Mouse (Mus musculus) heart, embryonic 15.5 days (tissue): ENCODE measurements around the gene Smdt1. TPM values are rescaled to one million over a fixed set of nuclear protein-coding genes. Genes with fewer than 3 reads are reported as not detected.

ENCODE experiments used
- ATAC-seq: fragments of 200-750 bp; cut with Nextera tagmentation; replicated peaks from 2 replicates; pipeline ENCODE4 v1.8.0; 2017; ENCODE audit warnings: low read depth, moderate TSS enrichment; ENCODE audit not compliant: insufficient number of reproducible peaks, insufficient read depth, low FRiP score
- H3K27ac ChIP-seq: fragments of 300-500 bp; sonication (generic); 2 replicates; pipeline ENCODE4 v1.5.1; 2015; ENCODE audit warnings: mild to moderate bottlenecking, inconsistent platforms
- H3K27me3 ChIP-seq: fragments of 300-500 bp; sonication (generic); 2 replicates; pipeline ENCODE4 v1.6.1; 2015; ENCODE audit warnings: inconsistent platforms
- H3K36me3 ChIP-seq: fragments of 300-500 bp; sonication (generic); 2 replicates; pipeline ENCODE4 v1.6.1; 2015; ENCODE audit warnings: mild to moderate bottlenecking, inconsistent platforms
- H3K4me1 ChIP-seq: fragments of 300-500 bp; sonication (generic); replicated peaks from 2 replicates; pipeline ENCODE4 v1.6.1; 2015; ENCODE audit warnings: inconsistent platforms
- H3K4me2 ChIP-seq: fragments of 300-500 bp; sonication (generic); 2 replicates; pipeline ENCODE4 v1.6.1; 2015; ENCODE audit warnings: inconsistent platforms, mild to moderate bottlenecking, moderate library complexity
- H3K4me3 ChIP-seq: fragments of 300-500 bp; sonication (generic); 2 replicates; pipeline ENCODE4 v1.5.1; 2015; ENCODE audit warnings: mild to moderate bottlenecking, inconsistent platforms
- H3K9ac ChIP-seq: fragments of 300-500 bp; sonication (generic); 2 replicates; pipeline ENCODE4 v1.6.1; 2015; ENCODE audit warnings: mild to moderate bottlenecking, inconsistent platforms
- H3K9me3 ChIP-seq: fragments of 300-500 bp; sonication (generic); replicated peaks from 2 replicates; pipeline ENCODE4 v1.6.1; 2016; ENCODE audit warnings: inconsistent platforms
- WGBS: fragments of 180-500 bp; shearing (Covaris S2); methylation state at CpG from one replicate; pipeline ENCODE4 v1.1.7; 2015; ENCODE audit warnings: mixed read lengths; 5-methylcytosine and 5-hydroxymethylcytosine counted together
- polyA plus RNA-seq: library from polyadenylated mRNA; unstranded; fragments of >200 nt; fragmentation: Nextera tagmentation; extraction: Ambion mirVana; gene quantifications from 2 replicates; pipeline ENCODE4 v1.2.1, GENCODE M21; 2015

The Smdt1 gene
- polyA plus RNA-seq, 1 experiment from 2014 or later, result 337 TPM

DNA sequence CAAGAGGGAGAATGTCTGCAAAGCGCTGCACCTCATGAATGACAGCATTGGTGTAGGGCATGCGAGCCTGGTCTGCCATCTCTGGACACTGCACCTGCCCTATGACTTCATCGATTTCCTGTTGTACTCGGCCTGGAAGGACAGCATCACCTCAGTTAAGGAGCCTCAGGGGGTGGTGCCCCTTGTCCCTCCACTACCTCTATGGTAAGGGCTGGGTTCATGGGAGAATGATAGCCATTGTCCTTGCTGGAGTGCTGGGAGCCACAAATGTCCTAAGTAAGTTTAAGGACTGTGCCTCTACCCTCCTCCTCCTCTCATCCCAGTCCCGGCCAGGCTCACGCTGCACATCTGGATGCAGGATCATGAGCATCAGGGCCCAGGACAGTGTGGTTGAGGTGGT is 33.7 kb downstream of the Smdt1 start:
- 85% methylated on average over 6 of the region's 6 CpGs for WGBS

DNA sequence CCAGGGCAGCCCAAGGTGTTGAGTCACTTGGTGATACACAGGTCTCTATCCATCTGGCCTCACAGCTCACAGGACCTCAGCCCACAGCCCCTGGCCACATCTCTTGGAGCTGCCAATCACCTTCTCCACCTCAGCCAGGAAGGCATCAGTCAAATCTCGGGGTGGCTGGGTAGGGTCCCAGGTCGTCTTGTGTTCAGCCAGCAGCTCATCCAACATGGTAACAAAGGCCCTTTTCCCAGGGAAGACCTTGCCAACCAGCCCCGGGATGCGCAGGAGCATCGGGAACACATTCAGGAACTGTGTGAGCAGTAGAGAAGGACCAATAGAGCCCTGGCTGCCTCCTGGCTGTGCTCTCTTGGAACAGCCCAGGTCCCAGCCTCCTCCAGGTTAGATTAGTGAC is 34.2 kb downstream of the Smdt1 start:
- no peaks in the 10 kb centered on the region for H3K27me3 ChIP-seq
- H3K36me3 ChIP-seq, result peaks cover 3% of the 10 kb centered on the region; the same call in 1 of the 2 replicates
- no peaks in the 10 kb centered on the region for H3K9me3 ChIP-seq
- no peak overlapping the region for H3K4me3 ChIP-seq
- H3K4me1 ChIP-seq, result peaks cover 23% of the 10 kb centered on the region
- H3K9ac ChIP-seq, result no peak overlapping the region
- H3K4me2 ChIP-seq, result no peak overlapping the region
- no peak for ATAC-seq
- WGBS, result 83% methylated on average over 5 of the region's 5 CpGs
- H3K27ac ChIP-seq, result no peak overlapping the region

More for the DNA sequence above, 33.7 kb downstream of the Smdt1 start:
- no peak for ATAC-seq
- Histone ChIP-seq H3K4me1 (peaks cover 17% of the 10 kb centered on the region), H3K27ac (no peak overlapping the region), H3K4me2 (no peak overlapping the region), H3K36me3 (peaks cover 3% of the 10 kb centered on the region; the same call in 1 of the 2 replicates), H3K4me3 (no peak overlapping the region), H3K27me3 (no peaks in the 10 kb centered on the region), H3K9me3 (no peaks in the 10 kb centered on the region), H3K9ac (no peak overlapping the region)

DNA sequence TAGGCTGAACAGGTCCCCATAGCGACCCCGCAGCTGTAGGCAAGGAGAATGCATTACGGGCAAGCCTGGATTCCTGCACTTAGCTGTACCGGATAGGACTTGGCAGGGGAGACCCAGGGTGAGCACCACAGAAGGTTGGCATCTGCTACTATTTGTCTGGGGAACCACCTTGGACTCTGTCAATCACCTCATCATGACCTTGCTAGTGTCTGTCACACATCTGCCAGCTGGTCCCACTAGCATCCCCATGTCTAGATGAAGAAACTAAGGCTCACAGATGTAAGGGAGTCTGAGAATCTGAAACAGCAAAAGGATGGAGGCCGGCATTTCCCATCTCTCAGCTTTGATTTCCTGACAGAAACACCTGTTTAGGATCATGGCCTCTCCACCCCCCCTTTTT is 35.7 kb downstream of the Smdt1 start:
- Histone ChIP-seq H3K4me3 (no peak overlapping the region), H3K36me3 (no peaks in the 10 kb centered on the region), H3K4me2 (no peak overlapping the region), H3K27me3 (no peaks in the 10 kb centered on the region), H3K9ac (no peak overlapping the region), H3K9me3 (no peaks in the 10 kb centered on the region), H3K4me1 (peaks cover 31% of the 10 kb centered on the region), H3K27ac (no peak overlapping the region)
- 81% methylated on average over 5 of the region's 5 CpGs for WGBS
- ATAC-seq, result no peak

DNA sequence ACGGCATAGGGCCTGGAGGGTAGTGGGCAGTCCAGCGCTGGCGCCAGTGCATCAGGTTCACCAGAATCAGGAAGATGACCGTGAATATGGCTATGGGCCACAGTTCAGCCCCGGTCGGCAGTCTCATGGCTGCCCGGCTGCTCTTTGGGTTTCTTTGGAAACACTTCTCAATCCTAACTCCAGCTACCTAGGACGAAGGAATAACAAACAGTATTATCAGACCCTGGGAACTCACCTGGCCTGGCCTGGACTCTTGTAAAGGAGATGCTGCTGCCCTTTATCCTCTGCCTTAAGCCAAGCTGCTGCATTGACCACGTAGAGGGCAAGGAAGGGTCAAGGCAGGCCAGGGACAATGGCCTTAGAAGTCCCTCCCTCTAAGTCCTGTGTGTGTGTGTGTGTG is 37.1 kb downstream of the Smdt1 start:
- 89% methylated on average over 9 of the region's 9 CpGs for WGBS
- Histone ChIP-seq H3K9ac (no peak overlapping the region), H3K4me2 (no peak overlapping the region), H3K4me1 (peaks cover 38% of the 10 kb centered on the region), H3K36me3 (no peaks in the 10 kb centered on the region), H3K27me3 (no peaks in the 10 kb centered on the region), H3K4me3 (no peak overlapping the region), H3K9me3 (no peaks in the 10 kb centered on the region), H3K27ac (peak overlapping the region; percentile 65)
- no peak for ATAC-seq

DNA sequence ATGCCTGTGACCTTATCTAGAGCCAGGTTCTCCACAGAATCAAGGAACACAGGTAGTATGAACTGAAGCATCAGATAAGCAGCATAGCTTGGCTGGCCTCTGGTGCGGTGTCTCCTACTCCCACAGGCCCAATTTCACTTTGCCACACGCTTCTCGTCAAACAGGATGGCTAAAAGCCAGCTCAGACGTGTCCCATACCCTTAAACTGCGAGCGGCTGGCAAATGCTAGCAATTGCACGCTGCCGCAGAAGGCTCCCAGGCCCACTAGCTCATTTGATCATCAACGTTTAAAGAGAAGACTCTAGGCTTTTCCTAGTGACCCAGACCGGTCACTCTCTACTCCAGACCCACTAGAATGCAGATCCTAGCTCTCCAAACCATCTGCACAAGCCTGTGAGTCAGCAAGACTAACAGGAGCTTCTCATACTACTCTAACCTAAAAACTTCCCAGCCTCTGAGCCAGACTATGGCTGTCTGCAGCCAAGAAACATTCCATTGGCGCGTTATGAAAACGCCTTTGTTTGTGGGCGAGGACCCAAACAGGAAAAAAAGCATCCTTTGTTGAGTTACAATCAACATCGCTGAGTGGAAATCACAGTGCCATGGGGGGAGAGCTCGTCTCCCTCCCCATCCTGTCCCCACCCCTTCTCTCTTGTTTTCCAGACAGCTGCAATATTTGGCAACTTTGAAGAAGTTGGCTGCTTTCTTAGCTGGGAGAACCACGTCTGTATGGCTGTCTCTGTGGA is 37.8 kb downstream of the Smdt1 start:
- Histone ChIP-seq H3K27ac (peak overlapping the region; percentile 65), H3K4me1 (peaks cover 41% of the 10 kb centered on the region), H3K4me2 (no peak overlapping the region), H3K9me3 (no peaks in the 10 kb centered on the region), H3K36me3 (no peaks in the 10 kb centered on the region), H3K9ac (no peak overlapping the region), H3K27me3 (no peaks in the 10 kb centered on the region), H3K4me3 (no peak overlapping the region)
- 60% methylated on average over 17 of the region's 17 CpGs for WGBS
- no peak; the same call in 1 of the 2 replicates for ATAC-seq

DNA sequence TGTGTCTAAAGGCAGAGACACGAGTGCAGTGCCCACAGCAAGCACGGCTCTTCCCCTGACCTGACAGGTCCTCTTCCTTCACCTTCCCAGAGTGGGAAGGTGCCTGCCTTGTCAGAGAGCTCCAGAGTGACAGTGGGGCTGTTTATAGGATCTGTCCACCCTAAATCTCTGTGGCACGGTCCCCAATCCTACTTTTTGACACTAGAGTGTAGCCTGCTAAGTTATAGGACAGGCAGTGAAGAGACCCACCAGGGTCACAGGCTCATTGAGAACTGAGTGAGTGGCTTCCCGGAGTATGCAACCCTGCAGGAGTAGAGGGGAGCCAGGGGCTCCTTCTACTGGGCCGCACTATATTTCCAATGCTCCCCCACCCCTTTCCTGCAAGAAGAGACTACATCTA is 38.9 kb downstream of the Smdt1 start:
- H3K4me3 ChIP-seq, result no peak overlapping the region
- peaks cover 41% of the 10 kb centered on the region for H3K4me1 ChIP-seq
- H3K27ac ChIP-seq, result peak overlapping the region; percentile 89; the same call in 1 of the 2 replicates
- no peaks in the 10 kb centered on the region for H3K36me3 ChIP-seq
- no peaks in the 10 kb centered on the region for H3K27me3 ChIP-seq
- no peak overlapping the region for H3K9ac ChIP-seq
- ATAC-seq, result no peak
- 70% methylated on average over 5 of the region's 5 CpGs for WGBS
- H3K4me2 ChIP-seq, result no peak overlapping the region; the same call in 1 of the 2 replicates
- H3K9me3 ChIP-seq, result no peaks in the 10 kb centered on the region

DNA sequence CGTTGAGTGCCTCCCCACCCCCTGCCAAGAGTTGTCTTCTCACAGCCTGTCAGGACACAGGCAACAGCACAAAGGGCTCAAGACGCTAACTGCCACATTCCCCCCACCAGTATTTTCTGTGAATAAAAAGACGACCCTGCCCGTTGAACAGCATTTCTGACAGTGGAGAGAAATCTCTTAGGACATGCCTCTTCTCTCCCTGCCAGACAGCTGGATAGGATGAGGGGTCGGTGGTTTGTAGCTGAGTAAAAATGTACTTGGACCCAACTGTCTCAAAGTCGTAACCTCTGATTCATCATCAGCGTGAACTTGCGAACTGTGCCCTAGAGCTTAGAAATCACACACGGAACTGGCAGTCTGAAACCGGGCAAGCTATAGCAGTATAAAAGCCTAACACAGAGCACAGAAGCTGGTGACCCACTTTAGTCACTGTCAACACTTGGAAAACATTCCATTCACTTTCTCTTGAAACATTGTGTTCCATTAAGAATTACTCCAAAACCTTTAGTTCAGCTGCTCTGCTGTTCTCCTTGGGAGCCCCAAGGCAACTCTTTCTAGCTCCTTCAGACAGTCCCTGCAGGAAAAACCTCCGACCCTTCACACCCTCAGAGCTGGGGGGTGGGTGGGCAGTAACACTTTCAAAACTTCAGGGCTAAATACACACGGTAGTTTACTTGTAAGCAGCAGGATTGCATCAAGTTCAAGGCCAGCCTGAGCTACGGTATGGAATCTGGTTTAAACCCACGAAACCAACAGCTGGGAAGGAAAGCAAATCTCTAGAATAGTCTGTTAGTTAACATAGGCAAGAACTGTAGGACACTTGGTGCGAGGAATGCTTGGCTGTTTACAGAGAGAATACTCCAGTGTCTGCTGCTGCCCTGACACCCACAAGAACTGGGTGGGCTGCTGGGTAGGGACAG is 39.8 kb downstream of the Smdt1 start:
- peak overlapping the region; percentile 6 for H3K4me3 ChIP-seq
- no peak for ATAC-seq
- H3K4me1 ChIP-seq, result peaks cover 41% of the 10 kb centered on the region
- no peaks in the 10 kb centered on the region for H3K27me3 ChIP-seq
- WGBS, result 45% methylated on average over 15 of the region's 15 CpGs
- H3K36me3 ChIP-seq, result no peaks in the 10 kb centered on the region
- H3K4me2 ChIP-seq, result peak overlapping the region; percentile 82
- H3K9me3 ChIP-seq, result no peaks in the 10 kb centered on the region
- H3K27ac ChIP-seq, result peak overlapping the region; percentile 89
- H3K9ac ChIP-seq, result peak overlapping the region; percentile 23; the same call in 1 of the 2 replicates

DNA sequence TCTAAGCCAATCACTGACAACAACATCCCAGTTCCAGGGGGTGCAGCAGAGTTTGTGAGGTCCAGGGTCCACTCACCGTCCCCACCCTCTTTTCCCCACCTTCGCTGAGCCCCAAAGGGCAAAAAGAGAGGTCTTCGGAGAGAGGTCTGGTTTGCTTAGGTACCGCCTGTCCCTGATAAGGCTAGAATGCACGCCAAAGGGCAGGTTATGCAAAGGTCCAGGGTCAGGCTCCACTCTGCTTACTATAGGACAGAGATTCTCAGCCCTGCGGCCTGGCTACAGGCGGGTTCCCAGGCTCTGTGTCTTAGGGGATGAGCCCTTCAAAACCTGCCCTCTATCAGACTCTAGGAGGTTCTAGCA is 40.7 kb downstream of the Smdt1 start:
- 22% methylated on average over 7 of the region's 7 CpGs for WGBS
- Histone ChIP-seq H3K27me3 (no peaks in the 10 kb centered on the region), H3K9ac (peak overlapping the region; percentile 65), H3K27ac (peak overlapping the region; percentile 89), H3K4me2 (peak overlapping the region; percentile 82), H3K4me3 (peak overlapping the region; percentile 60), H3K4me1 (peaks cover 41% of the 10 kb centered on the region), H3K36me3 (no peaks in the 10 kb centered on the region), H3K9me3 (no peaks in the 10 kb centered on the region)
- peak; percentile 3; the same call in 1 of the 2 replicates for ATAC-seq

DNA sequence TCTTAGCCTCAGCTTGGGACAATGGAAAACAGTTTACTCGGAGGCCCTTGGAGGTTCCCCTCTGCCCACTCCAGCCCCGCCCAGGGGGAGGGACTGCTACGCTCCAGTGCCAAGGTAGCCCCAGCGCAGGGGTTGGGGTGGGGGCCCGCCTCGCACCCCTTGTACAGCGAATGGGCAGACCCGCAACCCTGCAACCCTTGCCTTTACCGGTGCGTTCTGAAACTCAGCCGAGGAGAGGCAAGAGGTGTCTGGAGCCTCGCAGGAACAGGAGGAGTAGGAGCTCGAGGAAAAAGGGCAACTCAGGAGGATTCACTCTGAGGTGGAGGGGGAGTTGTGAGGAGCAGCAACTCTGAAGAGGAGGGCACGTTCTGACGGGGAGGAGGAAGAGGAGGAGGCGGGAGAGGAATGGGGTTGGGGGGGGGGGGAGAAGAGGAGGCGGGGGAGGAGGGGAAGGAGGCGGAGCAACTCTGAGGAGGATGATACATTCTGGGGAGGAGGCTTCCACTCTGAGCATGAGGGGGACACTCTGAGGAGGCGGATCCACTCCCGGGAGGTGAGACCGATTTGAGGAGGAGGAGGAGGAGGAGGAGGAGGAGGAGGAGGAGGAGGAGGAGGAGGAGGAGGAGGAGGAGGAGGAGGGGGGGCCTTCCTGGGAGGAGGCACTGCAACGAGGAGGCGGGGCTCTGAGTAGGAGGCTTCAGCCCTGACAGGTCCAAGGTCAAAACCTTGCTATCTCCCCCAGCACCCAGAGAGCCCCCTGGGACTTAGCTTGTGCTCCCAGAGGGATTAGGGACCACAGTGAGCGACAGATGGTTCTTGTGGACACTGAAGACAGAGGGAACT is 41.3 kb downstream of the Smdt1 start, which contains the start of gene Cyp2d22:
TSS of gene Cyp2d22 (minus strand) at position 390 of the 843 bp plus-strand sequence.
- Histone ChIP-seq H3K27ac (peak within 1 kb of the TSS; percentile 89), H3K9me3 (no peaks in the 10 kb centered on the region), H3K27me3 (no peaks in the 10 kb centered on the region), H3K4me2 (peak within 1 kb of the TSS; percentile 82), H3K4me3 (peak within 1 kb of the TSS; percentile 60), H3K9ac (peak within 1 kb of the TSS; percentile 65), H3K4me1 (peaks cover 41% of the 10 kb centered on the region), H3K36me3 (no peaks in the 10 kb centered on the region)
- peak; percentile 62 for ATAC-seq
- WGBS, result 2% methylated on average over 18 of the region's 24 CpGs

DNA sequence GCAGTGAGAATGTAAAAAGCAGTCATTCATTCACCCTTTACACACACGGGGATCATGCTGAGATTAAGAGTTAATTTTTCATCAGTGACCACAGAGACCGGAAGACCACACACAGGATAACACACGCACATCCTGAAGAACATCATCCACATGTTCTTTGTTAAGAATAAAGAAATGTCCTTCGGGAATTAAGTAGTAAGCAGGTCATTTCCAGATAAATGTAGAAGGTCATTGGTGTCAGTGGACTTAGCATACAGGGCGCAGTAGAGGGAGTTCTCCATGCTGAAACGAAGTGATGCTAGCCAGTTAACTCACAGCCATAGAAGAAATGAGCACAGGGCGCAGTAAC is 41.9 kb downstream of the Smdt1 start:
- Histone ChIP-seq H3K9ac (peak overlapping the region; percentile 46; the same call in 1 of the 2 replicates), H3K9me3 (no peaks in the 10 kb centered on the region), H3K4me1 (peaks cover 40% of the 10 kb centered on the region), H3K27me3 (no peaks in the 10 kb centered on the region), H3K36me3 (no peaks in the 10 kb centered on the region), H3K4me3 (peak overlapping the region; percentile 60), H3K4me2 (peak overlapping the region; percentile 82), H3K27ac (peak overlapping the region; percentile 72)
- no peak for ATAC-seq
- 30% methylated on average over 7 of the region's 7 CpGs for WGBS

DNA sequence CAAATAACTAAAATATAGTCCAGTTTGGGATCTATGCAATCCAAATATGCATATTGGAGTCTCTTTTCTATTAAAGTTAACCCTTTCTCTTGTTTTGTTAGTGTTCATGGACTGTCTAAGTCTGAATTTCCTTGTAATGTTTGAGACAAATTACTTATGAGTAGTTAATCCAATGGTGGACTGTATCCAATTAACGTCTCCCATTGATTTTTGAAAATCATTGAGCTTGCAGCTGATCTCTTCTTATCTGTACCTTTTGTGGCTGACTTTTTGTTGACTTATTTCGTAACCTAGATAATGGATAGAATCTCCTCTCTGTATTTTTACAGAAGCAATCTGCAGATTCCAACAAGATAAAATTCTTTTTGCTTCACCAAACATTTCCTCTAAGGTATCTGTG is 43.7 kb downstream of the Smdt1 start:
- peaks cover 26% of the 10 kb centered on the region for H3K4me1 ChIP-seq
- no peak for ATAC-seq
- 85% methylated on average over 2 of the region's 2 CpGs for WGBS

More for the DNA sequence above, 43.7 kb downstream of the Smdt1 start:
- Histone ChIP-seq H3K27me3 (no peaks in the 10 kb centered on the region), H3K27ac (no peak overlapping the region), H3K4me2 (no peak overlapping the region), H3K9ac (no peak overlapping the region), H3K9me3 (no peaks in the 10 kb centered on the region), H3K36me3 (no peaks in the 10 kb centered on the region), H3K4me3 (no peak overlapping the region)
